Mouse (Mus musculus): ENCODE results near the gene Fry. TPM values are rescaled to one million over a fixed set of nuclear protein-coding genes. Genes with fewer than 3 reads are reported as not detected.

Gene Fry
- polyA plus RNA-seq, 1 experiment from 2014 or later = 2.5 TPM

DNA sequence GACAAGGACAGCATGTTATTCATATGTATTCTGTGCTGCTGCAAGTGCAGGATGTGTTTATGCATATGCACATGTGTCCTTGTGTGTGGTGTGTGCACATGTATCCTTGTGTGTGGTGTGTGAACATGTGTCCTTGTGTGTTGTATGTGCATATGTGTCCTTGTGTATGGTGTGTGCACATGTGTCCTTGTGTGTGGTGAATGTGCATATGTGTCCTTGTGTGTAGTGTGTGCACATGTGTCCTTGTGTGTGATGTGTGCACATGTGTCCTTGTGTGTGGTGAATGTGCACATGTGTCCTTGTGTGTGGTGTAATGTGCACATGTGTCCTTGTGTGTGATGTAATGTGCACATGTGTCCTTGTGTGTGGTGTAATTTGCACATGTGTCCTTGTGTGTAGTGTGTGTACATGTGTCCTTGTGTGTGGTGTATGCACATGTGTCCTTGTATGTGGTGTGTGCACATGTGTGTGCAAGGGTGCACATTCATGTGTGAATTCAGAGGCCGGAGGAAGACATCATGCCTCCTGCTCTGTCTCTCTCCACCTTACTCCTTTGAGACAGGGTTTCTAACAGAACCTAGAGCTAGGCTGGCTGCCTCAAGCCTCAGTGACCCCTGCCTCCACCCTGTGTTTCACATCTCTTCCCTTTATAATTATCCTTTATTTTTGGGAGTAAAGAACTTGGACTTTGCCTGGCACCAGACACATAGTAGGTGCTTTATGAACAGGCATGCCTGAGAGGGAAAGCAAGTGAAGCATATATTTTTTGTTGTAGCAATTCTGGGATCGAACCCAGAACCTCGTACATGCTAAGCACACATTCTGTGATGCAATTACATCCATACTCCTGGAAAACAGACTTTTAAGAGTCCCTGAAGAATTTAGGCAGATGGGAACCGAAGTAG, 72.3 kb downstream of the Fry start:
- 73% methylated on average over 4 of the region's 4 CpGs for WGBS (ENCODE audit: insufficient replicate concordance)
- Histone ChIP-seq H3K27ac (replicated peaks) (no peak overlapping the region), H3K4me1 (replicated peaks) (0 out of 2 replicates have a peak, but pooled peaks cover 2% of the 10 kb centered on the region), H3K36me3 (replicated peaks) (no peaks in the 10 kb centered on the region), H3K4me3 (replicated peaks) (no peak overlapping the region), H3K9me3 (replicated peaks) (no peaks in the 10 kb centered on the region), H3K9ac (no peak overlapping the region), H3K4me2 (no peak overlapping the region), H3K27me3 (no peaks in the 10 kb centered on the region)
- ATAC-seq (ENCODE audit: insufficient read depth) = no peak

DNA sequence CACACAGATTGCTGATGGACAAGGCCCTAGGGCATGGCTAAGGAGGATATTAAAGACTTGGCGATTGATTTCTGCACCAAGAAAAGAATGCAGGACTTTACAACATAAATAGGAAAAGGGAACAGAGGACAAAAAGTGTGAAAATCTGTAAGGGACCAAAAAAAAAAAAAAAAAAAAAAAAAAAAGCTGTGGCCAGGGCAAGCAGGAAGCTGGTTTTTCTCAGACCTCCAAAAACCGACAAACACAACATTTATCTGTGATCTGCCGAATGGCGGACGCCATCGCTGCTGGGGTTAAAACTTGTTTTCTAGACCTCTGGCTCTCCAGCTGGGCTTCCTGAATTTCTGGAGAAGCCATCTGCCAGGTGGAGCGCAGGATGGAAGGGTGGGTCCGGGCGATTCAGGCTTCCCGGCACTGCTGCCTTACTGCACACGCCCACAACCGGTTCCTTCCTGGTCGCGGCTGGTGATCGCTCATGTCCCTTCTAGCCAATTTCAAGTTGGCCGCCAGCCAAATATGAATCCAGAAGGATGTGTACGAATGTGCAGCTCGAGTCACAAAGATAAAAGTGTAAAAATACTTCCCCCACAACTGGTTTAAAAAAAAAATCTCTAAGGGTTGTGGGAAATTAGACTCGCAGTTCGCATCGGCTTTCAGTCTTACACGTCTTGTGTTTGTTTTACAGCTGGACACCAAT, 77.2 kb downstream of the Fry start:
- Histone ChIP-seq H3K4me3 (replicated peaks) (peak overlapping the region; percentile 52), H3K27ac (replicated peaks) (no peak overlapping the region), H3K4me2 (peak overlapping the region; percentile 68), H3K36me3 (replicated peaks) (no peaks in the 10 kb centered on the region), H3K9me3 (replicated peaks) (no peaks in the 10 kb centered on the region), H3K4me1 (replicated peaks) (peaks cover 11% of the 10 kb centered on the region; the same call in 1 of the 2 replicates), H3K27me3 (no peaks in the 10 kb centered on the region), H3K9ac (peak overlapping the region; percentile 19; the same call in 1 of the 2 replicates)
- WGBS (ENCODE audit: insufficient replicate concordance) = 3% methylated on average over 22 of the region's 22 CpGs
- ATAC-seq (ENCODE audit: insufficient read depth) = peak; percentile 50; the same call in 1 of the 2 replicates

DNA sequence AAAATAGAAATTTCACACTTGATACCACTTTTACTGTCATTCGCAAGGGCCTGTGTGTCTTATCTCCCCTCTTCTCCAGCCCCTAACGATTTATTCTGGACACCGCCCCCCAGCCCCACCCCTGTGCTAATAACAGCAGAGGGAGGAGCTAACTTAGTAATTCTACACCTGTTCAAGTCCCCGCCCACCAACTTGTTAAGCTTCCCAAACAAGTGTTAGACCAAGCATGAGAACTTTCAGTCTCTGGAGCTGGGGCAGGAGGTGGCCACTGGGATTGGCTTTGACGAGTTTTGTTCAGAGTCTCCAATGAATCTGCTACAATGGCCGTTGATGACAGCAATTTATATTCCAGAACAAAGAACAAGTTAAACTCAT, 77.8 kb downstream of the Fry start:
- Histone ChIP-seq H3K27me3 (no peaks in the 10 kb centered on the region), H3K4me2 (peak overlapping the region; percentile 68), H3K27ac (replicated peaks) (no peak overlapping the region), H3K9me3 (replicated peaks) (no peaks in the 10 kb centered on the region), H3K4me1 (replicated peaks) (peaks cover 11% of the 10 kb centered on the region; the same call in 1 of the 2 replicates), H3K36me3 (replicated peaks) (no peaks in the 10 kb centered on the region), H3K4me3 (replicated peaks) (peak overlapping the region; percentile 52), H3K9ac (peak overlapping the region; percentile 19; the same call in 1 of the 2 replicates)
- ATAC-seq (ENCODE audit: insufficient read depth) = peak; percentile 70
- 3% methylated on average over 6 of the region's 6 CpGs for WGBS (ENCODE audit: insufficient replicate concordance)

DNA sequence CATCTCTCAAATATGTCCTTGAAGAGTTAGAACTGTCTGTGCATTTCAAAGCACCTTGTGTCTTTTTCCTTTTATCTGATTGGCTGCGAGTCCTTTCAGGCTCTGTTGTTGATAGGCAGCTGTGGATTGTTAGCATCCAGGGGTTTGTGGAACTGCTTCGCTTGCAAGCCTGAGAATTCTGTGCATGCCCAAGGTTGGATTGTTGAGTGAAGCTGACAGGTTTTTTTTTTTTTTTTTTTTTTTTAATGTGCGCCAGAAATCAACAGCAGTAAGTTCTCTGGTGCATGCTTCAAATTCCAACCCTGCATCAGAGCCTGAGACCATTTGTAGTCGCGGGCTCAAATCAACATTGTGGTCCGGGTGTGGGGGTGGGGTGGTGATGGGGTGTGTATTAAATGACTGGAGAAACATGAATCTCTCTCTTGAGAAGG, 78.5 kb downstream of the Fry start:
- ATAC-seq (ENCODE audit: insufficient read depth) = no peak
- no peaks in the 10 kb centered on the region for H3K9me3 ChIP-seq (replicated peaks)
- no peak overlapping the region for H3K9ac ChIP-seq
- 0 out of 2 replicates have a peak overlapping the region, but pooled peaks have one; percentile 52 for H3K4me3 ChIP-seq (replicated peaks)
- H3K27ac ChIP-seq (replicated peaks) = no peak overlapping the region
- no peaks in the 10 kb centered on the region for H3K36me3 ChIP-seq (replicated peaks)
- peaks cover 11% of the 10 kb centered on the region; the same call in 1 of the 2 replicates for H3K4me1 ChIP-seq (replicated peaks)
- H3K4me2 ChIP-seq = peak overlapping the region; percentile 68
- WGBS (ENCODE audit: insufficient replicate concordance) = 40% methylated on average over 6 of the region's 6 CpGs
- no peaks in the 10 kb centered on the region for H3K27me3 ChIP-seq

DNA sequence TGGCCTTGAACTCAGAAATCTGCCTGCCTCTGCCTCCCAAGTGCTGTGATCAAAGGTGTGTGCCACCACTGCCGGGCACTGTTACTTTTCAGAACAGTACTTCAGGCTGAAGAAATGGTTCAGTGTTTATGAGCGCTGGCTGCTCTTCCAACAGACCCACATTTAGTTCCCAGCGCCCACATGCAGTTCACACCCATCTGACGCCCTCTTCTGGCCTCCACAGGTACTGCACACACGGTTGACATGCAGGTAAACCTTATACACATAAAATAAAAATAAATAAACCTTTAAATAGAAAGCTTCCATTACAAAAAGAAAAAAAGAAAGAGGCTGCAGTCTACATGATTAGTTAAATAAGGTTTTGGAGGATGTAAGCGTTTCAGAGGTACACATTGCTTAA, 88.3 kb downstream of the Fry start:
- no peak overlapping the region for H3K27ac ChIP-seq (replicated peaks)
- no peak overlapping the region for H3K4me3 ChIP-seq (replicated peaks)
- no peaks in the 10 kb centered on the region for H3K9me3 ChIP-seq (replicated peaks)
- H3K27me3 ChIP-seq = no peaks in the 10 kb centered on the region
- WGBS (ENCODE audit: insufficient replicate concordance) = 67% methylated on average over 6 of the region's 6 CpGs
- H3K36me3 ChIP-seq (replicated peaks) = no peaks in the 10 kb centered on the region
- ATAC-seq (ENCODE audit: insufficient read depth) = no peak
- no peak overlapping the region for H3K9ac ChIP-seq
- no peaks in the 10 kb centered on the region for H3K4me1 ChIP-seq (replicated peaks)
- H3K4me2 ChIP-seq = no peak overlapping the region

DNA sequence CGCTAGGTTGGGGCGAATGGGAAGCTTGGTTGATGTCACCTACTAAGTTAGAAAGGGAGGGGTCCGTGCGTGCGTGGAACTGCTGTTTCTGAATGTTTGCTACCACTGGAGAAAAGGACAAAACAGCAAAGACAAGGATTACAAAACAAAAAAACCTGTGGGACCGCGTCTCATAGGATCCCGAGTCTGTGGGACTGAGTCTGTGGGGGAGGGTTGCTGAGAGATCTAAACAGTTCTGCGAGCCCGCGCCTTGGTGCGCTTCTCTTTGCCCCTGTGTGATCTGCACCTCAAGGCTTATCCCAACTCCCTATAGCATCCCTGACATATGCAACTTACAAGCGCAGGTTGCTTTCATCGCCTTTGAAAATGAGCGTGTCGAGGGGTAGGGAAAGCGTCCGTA, 89.2 kb downstream of the Fry start:
- no peaks in the 10 kb centered on the region for H3K36me3 ChIP-seq (replicated peaks)
- H3K9ac ChIP-seq = no peak overlapping the region
- no peak overlapping the region for H3K4me3 ChIP-seq (replicated peaks)
- no peak for ATAC-seq (ENCODE audit: insufficient read depth)
- H3K9me3 ChIP-seq (replicated peaks) = no peaks in the 10 kb centered on the region
- H3K27me3 ChIP-seq = no peaks in the 10 kb centered on the region
- H3K4me2 ChIP-seq = peak overlapping the region; percentile 18; the same call in 1 of the 2 replicates
- WGBS (ENCODE audit: insufficient replicate concordance) = 65% methylated on average over 18 of the region's 18 CpGs
- no peak overlapping the region for H3K27ac ChIP-seq (replicated peaks)
- no peaks in the 10 kb centered on the region for H3K4me1 ChIP-seq (replicated peaks)

DNA sequence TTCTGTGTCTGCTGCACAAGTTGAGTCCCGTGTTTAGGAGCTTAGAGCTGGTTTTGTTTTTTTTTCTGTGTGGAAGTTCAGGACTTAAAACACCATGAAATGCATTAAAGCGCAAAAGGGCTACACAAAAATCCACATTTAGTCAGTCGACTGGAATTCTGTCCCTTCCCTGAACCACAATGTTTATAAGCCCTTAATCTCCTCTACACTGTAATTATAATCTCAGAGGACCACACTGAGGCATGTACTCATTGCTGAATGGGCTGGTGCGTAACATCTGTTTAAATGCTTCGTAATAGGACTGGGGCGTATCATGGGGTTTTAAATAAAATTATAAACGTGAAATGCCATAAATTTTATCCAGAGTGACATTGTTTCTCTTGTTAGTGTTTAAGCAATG, 89.6 kb downstream of the Fry start:
- Histone ChIP-seq H3K4me1 (replicated peaks) (no peaks in the 10 kb centered on the region), H3K9ac (no peak overlapping the region), H3K4me3 (replicated peaks) (no peak overlapping the region), H3K9me3 (replicated peaks) (no peaks in the 10 kb centered on the region), H3K4me2 (no peak overlapping the region), H3K27ac (replicated peaks) (no peak overlapping the region), H3K36me3 (replicated peaks) (no peaks in the 10 kb centered on the region), H3K27me3 (no peaks in the 10 kb centered on the region)
- 62% methylated on average over 7 of the region's 7 CpGs for whole genome bisulfite sequencing (ENCODE audit: insufficient replicate concordance)
- ATAC-seq (ENCODE audit: insufficient read depth) = no peak

DNA sequence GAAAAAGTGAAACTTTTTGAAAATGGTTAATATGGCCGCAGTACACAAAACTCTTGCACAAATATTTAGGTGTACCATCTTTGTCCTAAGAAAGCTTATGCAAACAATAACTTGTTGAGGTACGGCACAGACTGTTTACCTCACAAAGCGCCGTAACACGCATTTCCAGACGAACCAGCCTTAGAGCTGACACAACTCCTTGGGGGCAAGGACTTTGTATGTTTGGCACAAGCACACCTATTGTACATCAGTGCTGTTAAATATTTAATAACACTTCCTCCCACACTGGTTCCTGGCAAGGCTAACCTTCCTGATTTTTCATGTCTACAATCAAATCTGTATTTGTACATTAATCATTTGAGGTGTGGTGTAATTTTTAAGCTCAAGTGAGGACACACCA, 95.6 kb downstream of the Fry start:
- 0 out of 2 replicates have a peak, but pooled peaks cover 4% of the 10 kb centered on the region for H3K4me1 ChIP-seq (replicated peaks)
- no peak overlapping the region for H3K9ac ChIP-seq
- H3K4me2 ChIP-seq = no peak overlapping the region
- H3K27me3 ChIP-seq = no peaks in the 10 kb centered on the region
- H3K9me3 ChIP-seq (replicated peaks) = no peaks in the 10 kb centered on the region
- H3K36me3 ChIP-seq (replicated peaks) = no peaks in the 10 kb centered on the region
- no peak overlapping the region for H3K27ac ChIP-seq (replicated peaks)
- ATAC-seq (ENCODE audit: insufficient read depth) = no peak
- H3K4me3 ChIP-seq (replicated peaks) = no peak overlapping the region
- 85% methylated on average over 6 of the region's 6 CpGs for WGBS (ENCODE audit: insufficient replicate concordance)

DNA sequence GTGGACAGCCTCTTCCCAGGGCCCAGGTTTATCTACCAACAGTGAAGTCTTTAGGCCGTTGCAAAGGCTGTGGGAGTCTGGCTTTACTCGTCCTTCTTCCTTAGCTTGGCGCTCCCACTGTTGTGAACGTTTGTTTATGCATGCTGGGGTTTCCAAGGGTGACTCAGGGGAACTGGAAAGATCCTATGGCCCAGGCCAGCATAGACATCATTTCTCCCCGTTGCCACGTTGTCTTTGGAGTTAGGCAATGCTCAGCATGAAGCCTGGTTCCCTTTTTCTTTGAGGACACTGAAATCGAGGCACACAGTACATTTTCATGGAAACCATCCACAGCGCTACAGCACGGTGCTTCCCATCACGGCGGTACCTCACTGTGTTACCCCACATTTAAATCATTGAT, 97.6 kb downstream of the Fry start:
- Histone ChIP-seq H3K9me3 (replicated peaks) (no peaks in the 10 kb centered on the region), H3K27ac (replicated peaks) (no peak overlapping the region), H3K36me3 (replicated peaks) (no peaks in the 10 kb centered on the region), H3K27me3 (no peaks in the 10 kb centered on the region), H3K4me3 (replicated peaks) (no peak overlapping the region), H3K4me2 (no peak overlapping the region), H3K9ac (no peak overlapping the region), H3K4me1 (replicated peaks) (0 out of 2 replicates have a peak, but pooled peaks cover 4% of the 10 kb centered on the region)
- ATAC-seq (ENCODE audit: insufficient read depth) = no peak
- 57% methylated on average over 11 of the region's 11 CpGs for WGBS (ENCODE audit: insufficient replicate concordance)

DNA sequence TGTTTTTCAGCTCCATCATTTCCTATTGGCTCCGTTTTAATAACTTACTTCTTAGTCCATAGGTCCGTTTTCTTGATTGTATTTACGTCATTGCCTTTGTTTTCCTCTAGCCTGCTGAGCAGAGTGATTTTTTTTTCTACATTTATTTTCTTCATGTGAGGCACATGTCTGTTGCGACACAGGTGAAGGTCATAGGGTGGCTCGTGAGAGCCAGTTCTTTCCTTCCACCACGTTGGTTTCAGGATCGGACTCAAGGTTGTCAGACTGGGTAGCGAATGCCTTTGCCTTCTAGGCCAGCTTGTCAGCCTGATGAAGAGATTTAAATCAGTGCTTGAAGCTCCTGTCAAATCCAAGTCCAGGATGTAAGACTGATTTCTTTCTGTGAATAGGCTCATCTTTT, 101.0 kb downstream of the Fry start:
- no peaks in the 10 kb centered on the region for H3K36me3 ChIP-seq (replicated peaks)

DNA sequence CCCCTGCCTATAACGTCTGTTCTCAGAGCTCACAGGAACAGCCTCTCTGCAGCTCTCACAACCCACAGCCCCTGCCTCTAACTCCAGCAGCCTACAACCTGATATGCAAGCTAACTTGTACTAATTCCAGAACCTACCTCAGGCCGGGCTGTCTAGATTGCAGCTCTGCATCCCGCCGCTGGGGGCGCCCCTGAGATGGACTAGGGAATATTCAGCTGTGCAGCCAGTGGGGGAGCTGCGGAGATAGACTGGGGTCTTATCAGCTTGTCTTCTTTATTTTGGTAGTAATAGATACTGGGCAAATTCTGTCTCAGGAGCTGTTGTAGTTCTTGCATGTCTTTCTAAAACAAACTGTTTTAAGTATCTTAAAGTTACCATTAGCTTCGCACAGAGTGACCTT, 101.9 kb downstream of the Fry start:
- Histone ChIP-seq H3K4me2 (no peak overlapping the region), H3K9ac (no peak overlapping the region), H3K4me1 (replicated peaks) (0 out of 2 replicates have a peak, but pooled peaks cover 4% of the 10 kb centered on the region), H3K4me3 (replicated peaks) (no peak overlapping the region), H3K9me3 (replicated peaks) (no peaks in the 10 kb centered on the region), H3K27ac (replicated peaks) (no peak overlapping the region), H3K27me3 (no peaks in the 10 kb centered on the region), H3K36me3 (replicated peaks) (no peaks in the 10 kb centered on the region)
- no peak; the same call in 1 of the 2 replicates for ATAC-seq (ENCODE audit: insufficient read depth)
- 27% methylated on average over 7 of the region's 7 CpGs for WGBS (ENCODE audit: insufficient replicate concordance)

More for the DNA sequence above, 101.0 kb downstream of the Fry start:
- no peak for ATAC-seq (ENCODE audit: insufficient read depth)
- no peaks in the 10 kb centered on the region for H3K9me3 ChIP-seq (replicated peaks)
- no peaks in the 10 kb centered on the region for H3K27me3 ChIP-seq
- no peak overlapping the region for H3K4me2 ChIP-seq
- WGBS (ENCODE audit: insufficient replicate concordance) = 65% methylated on average over 8 of the region's 8 CpGs
- H3K4me1 ChIP-seq (replicated peaks) = 0 out of 2 replicates have a peak, but pooled peaks cover 4% of the 10 kb centered on the region
- H3K27ac ChIP-seq (replicated peaks) = no peak overlapping the region
- no peak overlapping the region for H3K4me3 ChIP-seq (replicated peaks)
- H3K9ac ChIP-seq = no peak overlapping the region
